Mouse (Mus musculus) kidney, adult 2 months (tissue): ENCODE data around the gene Kif1b. TPM values are rescaled to one million over a fixed set of nuclear protein-coding genes. Genes with fewer than 3 reads are reported as not detected.
A peak's percentile ranks its signal among the peaks of the same experiment; 100 is the strongest.

Source experiments
- DNase-seq: peaks from one replicate; pipeline ENCODE4 v3.0.0; 2021
- H3K27ac ChIP-seq: fragments of 200-500 bp; 2 replicates; pipeline ENCODE4 v1.5.1; 2012; ENCODE audit warnings: low read depth, low read length, control low read depth, inconsistent platforms; ENCODE audit not compliant: insufficient read depth
- H3K27me3 ChIP-seq: fragments of 200-500 bp; replicated peaks from 2 replicates; pipeline ENCODE4 v1.6.1; 2012; ENCODE audit warnings: mild to moderate bottlenecking, moderate library complexity, low read length, inconsistent platforms; ENCODE audit not compliant: control insufficient read depth, insufficient read depth
- H3K36me3 ChIP-seq: fragments of 200-500 bp; 2 replicates; pipeline ENCODE4 v1.6.1; 2012; ENCODE audit warnings: mild to moderate bottlenecking, moderate library complexity, low read length, inconsistent platforms; ENCODE audit not compliant: control insufficient read depth, insufficient read depth
- H3K4me1 ChIP-seq: fragments of 200-500 bp; 2 replicates; pipeline ENCODE4 v1.6.1; 2011; ENCODE audit warnings: low read length; ENCODE audit not compliant: control insufficient read depth, insufficient read depth
- H3K4me3 ChIP-seq: fragments of 200-500 bp; 2 replicates; pipeline ENCODE4 v1.5.1; 2011; ENCODE audit warnings: mild to moderate bottlenecking, low read depth, low read length, control low read depth; ENCODE audit not compliant: insufficient read depth
- CTCF ChIP-seq: fragments of 200-500 bp; conservative IDR thresholded peaks from 2 replicates; pipeline ENCODE4 v1.5.1; 2011; ENCODE audit warnings: low read depth, mild to moderate bottlenecking, control low read depth, low read length, moderate library complexity, mixed read lengths; ENCODE audit not compliant: insufficient read depth, insufficient read length
- POLR2A ChIP-seq: fragments of 200-500 bp; IDR thresholded peaks from one replicate; pipeline ENCODE4 v1.6.1; 2011; ENCODE audit warnings: low read depth, low read length, control low read depth
- WGBS: fragments of 180-500 bp; shearing (Covaris S2); methylation state at CpG from one replicate; pipeline ENCODE4 v1.1.7; 2018; 5-methylcytosine and 5-hydroxymethylcytosine counted together
- polyA plus RNA-seq: library from polyadenylated mRNA; depleted of rRNA; stranded (reverse); fragments of >200 nt; gene quantifications from 2 replicates; pipeline ENCODE4 v1.2.3, GENCODE M21; 2012

Gene Kif1b
- polyA plus RNA-seq, 1 experiment = 31.1 TPM

DNA sequence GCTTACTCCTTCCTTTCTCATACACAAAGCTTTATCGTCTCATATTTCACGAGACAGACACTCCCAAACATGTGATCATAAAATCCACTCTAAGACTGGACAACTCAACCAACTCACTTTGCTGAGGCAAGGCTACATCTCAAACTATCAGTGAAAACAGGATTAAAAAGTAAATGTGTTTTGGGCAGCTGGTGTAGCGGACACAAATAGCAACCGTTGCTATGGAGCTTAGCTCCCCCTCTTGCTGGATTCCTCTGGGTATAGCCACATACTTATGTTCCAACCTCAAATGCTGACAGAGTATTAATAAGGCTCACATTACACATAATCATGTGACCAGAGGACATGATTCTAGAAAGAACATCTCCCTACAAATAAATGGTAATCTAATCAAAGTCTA, 29.9 kb downstream of the Kif1b start:
- Histone ChIP-seq H3K27ac (no peak overlapping the region), H3K4me1 (peaks cover 7% of the 10 kb centered on the region; the same call in 1 of the 2 replicates), H3K4me3 (no peak overlapping the region), H3K27me3 (no peaks in the 10 kb centered on the region), H3K36me3 (peaks cover 6% of the 10 kb centered on the region)
- no peak for TF ChIP-seq POLR2A
- no peak for TF ChIP-seq CTCF
- no peak for DNase-seq
- WGBS = 38% methylated on average over 4 of the region's 4 CpGs

DNA sequence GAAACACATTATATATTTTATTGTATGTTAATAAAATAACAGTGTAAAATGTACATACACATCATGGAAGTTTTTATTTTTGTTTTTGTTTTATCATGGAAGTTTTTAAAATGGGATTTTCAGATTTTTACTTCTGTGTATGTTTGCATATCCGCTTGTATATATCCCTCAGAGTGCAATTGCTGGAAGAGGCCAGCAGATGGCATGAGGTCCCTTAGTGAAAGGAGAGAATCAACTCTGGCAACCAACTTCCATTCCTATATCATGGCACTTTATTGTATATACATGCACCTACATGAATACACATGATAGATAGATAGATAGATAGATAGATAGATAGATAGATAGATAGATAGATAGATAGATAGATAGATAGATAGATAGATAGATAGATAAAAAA, 34.4 kb downstream of the Kif1b start:
- peaks cover 5% of the 10 kb centered on the region; the same call in 1 of the 2 replicates for H3K4me1 ChIP-seq
- TF ChIP-seq POLR2A = no peak
- TF ChIP-seq CTCF = peak; percentile 18; the same call in 1 of the 2 replicates
- DNase-seq = no peak
- H3K27ac ChIP-seq = no peak overlapping the region
- no peaks in the 10 kb centered on the region for H3K27me3 ChIP-seq
- H3K36me3 ChIP-seq = peaks cover 7% of the 10 kb centered on the region
- 100% methylated on average over 1 of the region's 1 CpGs for WGBS
- H3K4me3 ChIP-seq = no peak overlapping the region

DNA sequence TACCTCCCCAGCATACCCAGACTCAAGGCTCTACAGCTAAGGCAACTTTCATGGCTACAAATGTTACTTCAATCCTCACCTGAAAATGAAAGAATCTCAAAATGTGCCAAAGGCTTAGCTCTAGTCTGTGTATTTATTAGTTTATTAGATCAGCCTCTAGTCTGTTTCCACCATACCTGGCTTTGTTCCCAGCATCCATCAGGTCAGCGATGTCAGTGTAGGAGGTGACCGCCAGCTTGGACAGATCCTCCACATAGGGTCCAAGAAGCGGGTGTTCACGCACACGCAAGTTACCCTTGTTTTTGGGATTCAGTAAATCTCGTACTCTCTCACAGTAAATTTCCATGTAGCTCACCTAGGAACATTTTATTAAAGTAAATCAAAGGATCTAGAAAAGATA, 37.0 kb downstream of the Kif1b start:
- WGBS = 97% methylated on average over 6 of the region's 6 CpGs
- no peak overlapping the region for H3K27ac ChIP-seq
- TF ChIP-seq POLR2A = no peak
- no peak for TF ChIP-seq CTCF
- no peak overlapping the region for H3K4me3 ChIP-seq
- H3K27me3 ChIP-seq = no peaks in the 10 kb centered on the region
- DNase-seq = no peak
- peaks cover 3% of the 10 kb centered on the region; the same call in 1 of the 2 replicates for H3K4me1 ChIP-seq
- H3K36me3 ChIP-seq = peaks cover 7% of the 10 kb centered on the region

DNA sequence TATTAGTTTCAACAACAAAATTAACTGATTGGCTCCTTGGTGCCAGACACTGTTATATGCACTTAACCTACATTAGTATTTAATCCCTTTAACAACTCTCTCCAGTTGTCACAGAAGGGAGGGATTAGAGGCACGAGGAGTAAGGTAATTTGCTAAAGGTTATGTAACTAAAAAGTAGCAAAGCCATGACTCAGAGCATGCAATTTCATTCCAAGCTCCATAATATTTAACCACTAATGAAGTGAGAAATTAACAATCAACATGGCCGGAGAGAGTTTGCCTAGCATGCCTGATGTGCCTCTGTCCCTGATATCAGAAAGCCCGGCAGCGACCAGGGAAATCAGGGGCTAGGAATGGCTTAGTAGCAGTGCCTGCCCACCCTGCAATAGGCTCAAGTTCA, 38.5 kb downstream of the Kif1b start:
- peaks cover 3% of the 10 kb centered on the region; the same call in 1 of the 2 replicates for H3K4me1 ChIP-seq
- WGBS = 44% methylated on average over 4 of the region's 4 CpGs
- no peak for TF ChIP-seq CTCF
- no peak for TF ChIP-seq POLR2A
- peaks cover 5% of the 10 kb centered on the region for H3K36me3 ChIP-seq
- peak; percentile 71 for DNase-seq
- peak overlapping the region; percentile 83 for H3K27ac ChIP-seq
- no peak overlapping the region for H3K4me3 ChIP-seq
- H3K27me3 ChIP-seq = no peaks in the 10 kb centered on the region

DNA sequence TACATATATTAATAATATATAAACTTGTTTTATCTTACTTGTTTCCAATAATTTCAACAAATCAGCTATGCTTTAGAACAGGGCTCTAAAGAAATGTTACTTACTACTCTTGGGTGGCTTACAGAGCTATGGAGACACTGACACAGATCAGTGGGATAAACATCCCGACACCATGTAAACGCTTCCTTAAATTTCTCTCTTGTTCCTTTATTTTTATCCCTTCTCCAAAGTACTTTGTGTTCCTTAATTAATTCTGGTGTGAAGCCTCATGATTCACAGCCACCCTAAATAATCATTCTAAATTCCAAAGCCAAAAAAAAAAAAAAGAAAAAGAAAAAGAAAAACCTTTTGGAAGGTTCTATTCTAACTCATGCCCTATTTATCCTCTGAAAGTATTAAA, 42.6 kb downstream of the Kif1b start:
- Histone ChIP-seq H3K4me3 (no peak overlapping the region), H3K36me3 (peaks cover 2% of the 10 kb centered on the region), H3K4me1 (peaks cover 3% of the 10 kb centered on the region; the same call in 1 of the 2 replicates), H3K27me3 (no peaks in the 10 kb centered on the region), H3K27ac (no peak overlapping the region)
- TF ChIP-seq CTCF (no peak), POLR2A (no peak)
- DNase-seq = no peak
- 93% methylated on average over 2 of the region's 2 CpGs for WGBS

DNA sequence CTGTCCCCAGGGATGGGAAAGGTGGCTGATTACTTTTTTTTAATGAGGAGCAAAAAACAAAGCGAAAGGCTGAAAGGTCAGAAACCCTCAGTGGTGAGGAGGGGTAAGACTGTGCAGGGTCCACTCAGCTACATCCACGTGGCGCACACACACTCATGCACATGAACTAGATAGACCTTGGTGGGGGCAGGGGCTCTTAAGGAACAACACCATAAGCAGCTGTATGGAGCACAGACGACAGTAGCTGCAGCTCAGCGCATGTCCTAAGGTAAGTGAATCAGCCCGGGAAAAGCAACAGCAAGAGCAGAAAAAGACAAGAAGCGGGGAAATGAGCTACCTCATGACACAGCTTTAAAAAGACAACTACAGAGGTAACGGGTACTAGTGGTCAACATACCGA, 44.3 kb downstream of the Kif1b start:
- H3K36me3 ChIP-seq = peaks cover 2% of the 10 kb centered on the region
- 89% methylated on average over 9 of the region's 9 CpGs for WGBS
- no peak for DNase-seq
- no peak overlapping the region for H3K4me3 ChIP-seq
- no peaks in the 10 kb centered on the region for H3K4me1 ChIP-seq
- no peak for TF ChIP-seq CTCF
- TF ChIP-seq POLR2A = no peak
- no peaks in the 10 kb centered on the region for H3K27me3 ChIP-seq
- H3K27ac ChIP-seq = no peak overlapping the region

DNA sequence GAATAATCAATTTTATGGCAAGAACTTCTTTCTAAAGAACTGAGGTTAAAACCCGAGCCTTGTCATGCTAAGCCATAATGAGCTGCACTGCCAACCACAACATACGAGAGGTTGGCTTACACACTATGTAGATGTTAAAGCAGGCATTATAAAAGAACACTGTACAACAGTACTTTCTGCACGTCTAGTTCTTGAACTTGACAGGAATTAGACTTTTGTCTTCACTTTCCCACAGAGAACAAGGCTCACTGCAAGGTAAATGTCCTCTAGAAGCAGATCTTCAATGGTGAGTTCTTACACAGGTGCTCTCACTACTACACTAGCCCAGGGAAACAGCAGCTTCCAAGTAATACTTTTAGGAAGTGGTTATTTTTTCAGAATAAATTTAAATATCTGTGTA, 46.0 kb downstream of the Kif1b start:
- H3K27me3 ChIP-seq = no peaks in the 10 kb centered on the region
- TF ChIP-seq POLR2A = no peak
- no peak for TF ChIP-seq CTCF
- H3K27ac ChIP-seq = no peak overlapping the region
- DNase-seq = no peak
- WGBS = 66% methylated on average over 3 of the region's 3 CpGs
- H3K4me3 ChIP-seq = no peak overlapping the region
- peaks cover 2% of the 10 kb centered on the region for H3K36me3 ChIP-seq
- no peaks in the 10 kb centered on the region for H3K4me1 ChIP-seq
